Mouse (Mus musculus) heart, postnatal 0 days (tissue): ENCODE data around the gene Pter.

Experiments used
- CTCF ChIP-seq: IDR thresholded peaks from 2 replicates; pipeline ENCODE4 v1.5.1; 2016; ENCODE audit warnings: antibody characterized with exemption, control low read depth, low read depth
- EP300 ChIP-seq: IDR thresholded peaks from 2 replicates; pipeline ENCODE4 v1.6.1; 2016; ENCODE audit warnings: antibody characterized with exemption, low read depth

DNA sequence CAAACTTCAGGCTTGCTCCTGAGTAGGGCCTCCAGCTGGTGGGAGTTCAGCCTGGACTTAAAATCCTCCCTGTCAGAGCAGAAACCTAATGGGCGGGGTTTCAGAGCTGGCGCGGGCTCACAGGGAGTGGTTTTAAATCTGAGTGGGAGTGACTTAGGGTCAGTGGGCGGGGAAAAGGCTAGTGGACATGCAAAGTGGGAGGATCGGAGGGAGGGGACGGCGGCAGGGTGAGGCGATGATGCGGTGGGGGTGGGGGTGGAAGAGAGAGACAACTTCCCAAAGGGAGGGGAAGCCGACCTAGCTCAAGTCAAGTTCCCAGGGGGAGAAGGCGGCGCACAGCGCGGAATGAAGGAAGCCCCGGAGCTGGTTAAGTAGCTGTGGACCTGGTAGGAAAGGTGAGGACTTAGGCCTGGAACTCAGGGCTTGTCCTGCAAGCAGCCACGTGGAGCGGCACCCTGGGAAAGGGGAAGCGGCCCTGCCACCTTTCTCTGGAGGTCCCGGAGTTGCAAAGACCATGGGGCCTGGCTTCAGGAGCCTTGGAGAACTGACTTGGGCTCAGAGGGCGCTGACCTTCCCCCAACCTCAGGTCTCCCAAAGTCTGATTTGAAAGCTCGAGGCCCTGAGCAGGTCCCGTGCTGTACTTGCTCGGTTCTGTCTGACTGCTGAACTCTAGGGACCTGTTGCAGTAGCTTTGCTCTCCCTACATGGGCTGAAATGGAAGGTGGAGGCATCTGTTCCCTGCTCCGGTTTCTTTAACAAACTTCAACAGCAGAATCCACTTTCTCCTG is at the start of gene Pter:
- no peak for TF ChIP-seq EP300
- TF ChIP-seq CTCF, result no peak
